Mouse (Mus musculus) CH12.LX (cell line): ENCODE measurements at regions not wholly inside any gene's neighbourhood (a gene's known extent, or its start where the extent isn't known, plus 50 kb on each side); places are given as distances from the start of the nearest gene placed in this dataset.

Experiments used
- KAT2A ChIP-seq: IDR thresholded peaks from 2 replicates; pipeline ENCODE4 v1.6.1; 2012; ENCODE audit warnings: low read length, improper control_type of control experiment, inconsistent platforms; ENCODE audit not compliant: insufficient replicate concordance
- NRF1 ChIP-seq: IDR thresholded peaks from 2 replicates; pipeline ENCODE4 v1.6.1; 2014; ENCODE audit warnings: low read depth, mild to moderate bottlenecking, inconsistent platforms, low read length, improper control_type of control experiment, moderate library complexity
- POLR2A ChIP-seq: IDR thresholded peaks from 2 replicates; pipeline ENCODE4 v1.6.1; 2011; ENCODE audit warnings: low read depth, mild to moderate bottlenecking, improper control_type of control experiment, low read length
- RCOR1 ChIP-seq: conservative IDR thresholded peaks from 2 replicates; pipeline ENCODE4 v1.6.1; 2012; ENCODE audit warnings: low read depth, mild to moderate bottlenecking, inconsistent platforms, low read length, improper control_type of control experiment

- TF ChIP-seq RCOR1: no peak
- TF ChIP-seq POLR2A: no peak
- TF ChIP-seq NRF1: no peak
- no peak for TF ChIP-seq KAT2A
These were observed 227.7 kb upstream of the Tprg start for GRCm38 (mm10) chr16:25058812-25059501.
